Mouse (Mus musculus): Measurements from ENCODE around the gene Loxl1.

GRCm38 (mm10) chr9:58246083-58246591 is 66.8 kb downstream of the Loxl1 start:
- TF ChIP-seq USF1 (IDR thresholded peaks at IDR 0.05; ENCODE audit: low read depth) (no peak), CTCF (IDR thresholded peaks at IDR 0.05; ENCODE audit: control insufficient read depth, insufficient read depth, insufficient read length) (no peak)
